Mouse (Mus musculus): ENCODE results near the gene Hba-x. TPM values are rescaled to one million over a fixed set of nuclear protein-coding genes. Genes with fewer than 3 reads are reported as not detected.
"Not testable (repeated sequence)": the region's sequence is repeated elsewhere in the genome, so short reads cannot be mapped to it uniquely, and the experiment has no call there.

The Hba-x gene
- total RNA-seq, 2 experiments from 2014 or later, result 0.52 TPM; not detected in 1

- peak; percentile 83 for DNase-seq
Observed at GRCm38 (mm10) chr11:32286695-32287492, 10.7 kb downstream of the Hba-x start, which contains the start of gene Hbq1b. Gene Hbq1b (plus strand): TSS chr11:32286965.

GRCm38 (mm10) chr11:32287493-32287825 lies 11.3 kb downstream of the Hba-x start:
- DNase-seq, result no peak

- not testable (repeated sequence) for DNase-seq
Observed at GRCm38 (mm10) chr11:32292819-32293218, 16.6 kb downstream of the Hba-x start.

- not testable (repeated sequence) for DNase-seq
Observed at GRCm38 (mm10) chr11:32293479-32293878, 17.3 kb downstream of the Hba-x start.

- not testable (repeated sequence) for DNase-seq
Observed at GRCm38 (mm10) chr11:32296203-32296602, 20.0 kb downstream of the Hba-x start, which contains the start of gene Hba-a2. Gene Hba-a2 (plus strand): TSS chr11:32296489.

GRCm38 (mm10) chr11:32297417-32297816 lies 21.2 kb downstream of the Hba-x start:
- not testable (repeated sequence) for DNase-seq

- DNase-seq, result no peak
Observed at GRCm38 (mm10) chr11:32297866-32298531, 21.8 kb downstream of the Hba-x start.

- no peak for DNase-seq
Observed at GRCm38 (mm10) chr11:32298532-32298918, 22.3 kb downstream of the Hba-x start.

GRCm38 (mm10) chr11:32299865-32300264 lies 23.7 kb downstream of the Hba-x start, which contains the start of gene Hbq1a:
Gene Hbq1a (plus strand): TSS chr11:32300069.
- DNase-seq, result peak; percentile 73

- no peak for DNase-seq
Observed at GRCm38 (mm10) chr11:32300279-32301267, 24.4 kb downstream of the Hba-x start.

- DNase-seq, result no peak
Observed at GRCm38 (mm10) chr11:32301506-32301905, 25.3 kb downstream of the Hba-x start.

- peak; percentile 43 for DNase-seq
Observed at GRCm38 (mm10) chr11:32302824-32303419, 26.7 kb downstream of the Hba-x start.

GRCm38 (mm10) chr11:32303455-32303854 lies 27.3 kb downstream of the Hba-x start:
- DNase-seq, result no peak

GRCm38 (mm10) chr11:32307006-32307405 lies 30.8 kb downstream of the Hba-x start:
- no peak for DNase-seq

- no peak for DNase-seq
Observed at GRCm38 (mm10) chr11:32309446-32309845, 33.2 kb downstream of the Hba-x start.

GRCm38 (mm10) chr11:32309928-32310327 lies 33.7 kb downstream of the Hba-x start:
- no peak for DNase-seq

- no peak for DNase-seq
Observed at GRCm38 (mm10) chr11:32316009-32316408, 39.8 kb downstream of the Hba-x start.

- no peak for DNase-seq
Observed at GRCm38 (mm10) chr11:32320507-32321195, 44.5 kb downstream of the Hba-x start.

GRCm38 (mm10) chr11:32321196-32321565 lies 45.0 kb downstream of the Hba-x start:
- DNase-seq, result peak; percentile 78

- peak; percentile 92 for DNase-seq
Observed at GRCm38 (mm10) chr11:32324609-32325008, 48.4 kb downstream of the Hba-x start.
